Mouse (Mus musculus) heart, postnatal 4 days (tissue): ENCODE data around the gene Tmprss11a. TPM values are rescaled to one million over a fixed set of nuclear protein-coding genes. Genes with fewer than 3 reads are reported as not detected.

Experiments used
- DNase-seq: peaks from one replicate; pipeline ENCODE4 v3.0.0; 2021
- total RNA-seq, 2 experiments: library from RNA; stranded (reverse); gene quantifications; 2 replicates each; pipeline ENCODE4 v1.2.3; 2021

Tmprss11a gene
- total RNA-seq = not detected

DNA sequence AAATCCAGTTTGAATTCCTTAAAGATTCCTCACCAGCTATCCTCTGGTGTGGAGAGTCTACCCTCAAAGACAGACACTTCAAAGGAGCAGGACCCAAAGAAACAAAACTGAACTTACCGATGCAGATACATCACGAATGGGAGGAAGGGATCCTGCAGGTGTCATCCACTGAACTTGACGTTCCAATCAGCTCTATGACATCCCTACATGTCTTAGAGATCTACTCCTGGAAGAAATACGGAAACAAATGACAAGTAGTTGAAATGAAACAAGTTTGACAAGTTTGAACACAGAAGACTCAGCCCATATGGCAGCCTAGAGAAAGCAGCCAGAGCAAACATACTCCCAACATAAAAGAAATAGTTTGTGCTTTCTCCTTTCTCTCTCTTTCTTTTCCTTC lies at the start of gene Tmprss11a:
TSS of gene Tmprss11a (minus strand) at position 101 of the 400 bp plus-strand sequence.
- DNase-seq = no peak

DNA sequence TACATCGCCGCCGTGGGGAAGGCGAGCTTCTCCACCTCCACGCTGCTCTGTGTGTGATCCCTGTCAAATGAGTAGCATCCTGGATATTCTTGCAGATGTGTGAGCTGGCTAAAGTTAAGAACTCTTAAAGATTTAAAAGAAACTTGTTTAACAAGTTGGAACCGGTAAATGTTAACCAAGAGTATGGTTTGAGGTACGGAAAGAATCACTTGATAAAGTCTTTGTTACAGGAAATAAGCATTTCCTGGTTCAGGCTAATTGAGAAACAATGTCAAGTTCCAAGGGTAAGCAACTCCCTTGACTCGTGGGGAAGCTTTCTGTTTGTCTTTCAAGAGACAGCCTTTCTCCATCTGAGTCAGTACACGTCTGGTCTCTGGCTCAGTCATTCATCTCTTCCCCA lies 49.7 kb upstream of the Tmprss11a start, which contains the start of gene Tmprss11g:
TSS of gene Tmprss11g (minus strand) at position 101 of the 400 bp plus-strand sequence.
- no peak for DNase-seq

DNA sequence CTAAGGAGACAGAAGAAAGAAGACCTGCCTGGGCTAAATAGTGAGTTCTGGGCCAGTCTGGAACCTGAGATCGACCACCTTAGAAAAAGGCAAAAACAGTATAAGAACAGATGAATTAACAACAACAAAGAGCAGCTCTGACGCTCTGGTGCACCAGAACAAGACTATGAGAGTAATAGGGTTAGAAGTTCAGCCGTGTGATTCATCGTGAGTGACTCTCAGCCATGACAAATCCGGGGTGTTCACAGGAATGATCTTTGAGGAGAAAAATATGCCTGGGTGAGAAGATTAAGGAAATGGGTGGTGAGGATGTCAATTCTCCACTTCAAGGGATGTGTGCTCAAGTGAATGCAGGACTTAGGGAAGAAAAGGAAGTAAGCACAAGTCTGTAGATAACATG lies 42.7 kb upstream of the Tmprss11a start:
- DNase-seq = no peak

DNA sequence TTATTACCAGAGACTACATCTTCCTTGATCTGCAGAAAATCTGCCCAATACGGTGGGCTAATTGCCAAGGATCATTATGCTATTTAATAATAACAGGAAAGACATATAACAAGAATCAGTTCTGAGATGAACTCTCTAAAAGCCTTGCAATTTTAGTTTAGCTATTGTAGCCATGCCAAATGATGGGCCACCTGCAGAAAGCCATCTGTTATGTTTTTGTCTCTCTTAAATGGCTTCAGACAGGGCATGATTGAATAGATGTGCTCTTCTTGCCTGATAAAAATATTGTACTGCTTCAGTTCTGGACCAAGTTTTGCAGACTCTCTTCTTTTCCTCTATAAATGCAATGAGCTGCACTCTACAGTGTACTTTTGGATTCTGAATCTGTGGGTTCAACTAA lies 24.7 kb upstream of the Tmprss11a start:
- DNase-seq = no peak

DNA sequence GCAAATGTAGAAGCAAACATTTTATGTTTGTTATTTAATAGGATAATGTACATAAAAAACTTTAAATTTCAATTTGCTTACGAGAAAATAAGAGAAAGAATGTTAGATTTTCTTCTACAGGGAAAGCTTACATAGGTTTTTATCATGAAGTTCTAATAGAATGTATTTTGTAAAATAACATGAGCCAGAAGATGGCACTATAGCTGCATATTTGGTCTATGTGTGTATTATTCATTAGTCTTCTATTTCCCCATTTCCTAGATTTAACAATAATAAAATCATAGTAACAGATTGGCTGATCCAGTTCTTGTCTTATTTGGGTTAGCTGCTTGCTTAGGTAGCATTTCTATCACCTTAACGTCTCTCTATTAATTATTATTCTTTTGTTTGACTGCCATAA lies 13.8 kb upstream of the Tmprss11a start:
- no peak for DNase-seq

DNA sequence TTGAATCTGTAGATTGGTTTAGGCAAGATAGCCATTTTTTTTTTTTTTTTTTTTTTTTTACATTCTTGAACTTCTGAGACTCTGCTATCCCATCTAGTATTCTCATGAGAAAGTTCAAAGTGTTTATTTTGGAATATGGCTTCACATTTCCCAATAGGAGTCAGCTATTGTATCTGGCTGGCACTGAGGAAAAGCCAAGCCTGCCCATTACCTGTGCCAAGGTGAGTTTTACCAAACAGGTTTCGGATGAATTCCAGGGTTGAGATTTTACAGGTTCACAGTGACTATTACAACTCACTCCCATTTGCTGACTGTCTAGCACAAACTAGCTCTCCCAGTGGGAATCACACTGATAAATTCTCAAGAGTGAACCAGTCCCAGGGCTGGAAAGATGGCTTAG lies 13.2 kb upstream of the Tmprss11a start:
- DNase-seq = no peak

DNA sequence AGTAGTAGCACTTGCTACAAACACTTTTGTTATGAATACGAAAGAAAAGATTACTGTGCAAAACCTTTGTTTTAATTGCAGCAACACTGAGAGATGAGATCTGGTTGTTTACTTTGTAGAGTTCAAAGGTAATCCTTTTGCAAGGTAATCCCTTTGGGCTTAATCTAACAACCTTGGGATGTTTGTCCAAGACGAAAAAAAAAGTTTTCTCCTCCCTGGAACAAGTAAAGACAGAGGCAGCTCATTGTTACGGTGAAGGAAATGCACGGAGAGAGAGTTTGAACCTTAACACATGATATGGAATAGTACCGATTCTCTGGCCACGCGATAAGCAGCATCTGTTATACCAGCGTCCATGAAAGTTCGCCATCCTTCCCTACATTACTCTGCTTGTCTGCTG lies 5.1 kb upstream of the Tmprss11a start:
- no peak for DNase-seq

DNA sequence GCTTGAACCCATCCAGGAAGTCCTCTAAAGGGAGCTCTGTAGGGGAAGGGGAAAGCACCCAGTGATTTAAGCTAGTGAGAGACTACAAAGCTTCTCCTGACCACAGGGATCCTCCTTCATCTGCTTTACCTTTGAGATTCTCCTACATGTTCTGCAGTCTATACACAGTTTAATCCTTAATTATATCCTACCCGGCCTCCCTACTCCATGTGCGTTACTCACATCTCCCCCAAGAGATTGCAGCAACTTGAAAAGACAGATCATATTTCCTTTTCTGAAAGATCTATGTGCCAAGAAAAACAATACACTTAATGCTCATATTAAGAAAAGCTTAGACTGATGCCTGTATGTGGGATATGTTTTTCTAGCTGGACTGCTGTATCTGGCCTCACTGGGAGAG lies 29.5 kb downstream of the Tmprss11a start:
- DNase-seq = no peak

DNA sequence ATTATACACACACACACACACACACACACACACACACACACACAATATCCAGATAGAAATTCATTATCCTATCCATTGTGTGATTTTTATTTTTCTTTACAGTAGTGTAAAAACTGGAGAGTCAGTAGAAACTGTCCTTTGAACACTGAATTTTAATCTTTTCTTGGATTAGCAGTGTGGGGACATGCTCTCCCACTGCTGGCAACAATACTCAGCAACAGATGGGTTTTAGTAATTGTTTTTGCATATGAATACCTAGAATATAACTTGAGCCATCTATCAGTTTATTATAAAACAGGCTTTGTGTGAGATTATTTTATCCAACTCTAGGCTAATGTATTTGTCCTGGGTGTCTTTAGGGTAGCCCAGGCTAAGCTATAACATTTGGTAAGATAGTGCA lies 30.2 kb downstream of the Tmprss11a start:
- no peak for DNase-seq

DNA sequence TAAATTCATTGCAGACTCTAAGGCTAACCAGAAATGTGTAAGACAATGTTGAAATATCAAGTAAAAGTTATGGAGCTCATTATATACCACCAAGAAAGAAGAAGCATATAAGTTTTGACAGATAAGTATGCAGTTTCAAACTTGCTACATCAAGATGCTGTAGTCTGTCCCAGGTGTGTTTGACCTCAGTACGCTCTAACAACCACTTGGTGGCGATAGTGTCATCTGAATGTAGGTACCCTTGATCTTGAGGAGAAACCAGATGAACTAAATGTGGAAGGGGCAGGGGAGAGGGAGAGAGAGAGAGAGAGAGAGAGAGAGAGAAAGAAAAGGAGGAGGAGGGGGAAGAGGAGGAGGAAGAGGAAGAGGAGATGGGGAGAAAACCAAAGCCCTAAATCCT lies 36.1 kb downstream of the Tmprss11a start:
- peak; percentile 19 for DNase-seq

DNA sequence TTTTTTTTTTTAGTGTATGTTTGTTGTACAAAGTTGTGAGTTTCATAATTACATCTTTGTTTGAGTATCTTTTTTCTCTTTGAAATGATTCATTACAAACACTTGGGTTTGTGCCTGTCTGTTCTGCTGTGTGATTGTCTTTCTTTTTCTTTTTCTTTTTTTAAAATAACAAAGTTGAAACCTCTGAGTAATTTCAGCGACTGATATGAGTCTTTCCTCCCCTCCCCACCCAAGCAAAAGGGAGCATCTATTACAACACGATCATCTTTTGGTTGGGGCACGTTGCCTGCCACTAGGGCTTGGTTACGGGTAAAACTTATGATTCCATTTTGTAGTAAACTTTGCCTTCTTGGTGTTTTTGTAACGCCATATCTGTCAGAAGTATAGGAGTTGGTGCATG lies 37.7 kb downstream of the Tmprss11a start:
- DNase-seq = no peak

DNA sequence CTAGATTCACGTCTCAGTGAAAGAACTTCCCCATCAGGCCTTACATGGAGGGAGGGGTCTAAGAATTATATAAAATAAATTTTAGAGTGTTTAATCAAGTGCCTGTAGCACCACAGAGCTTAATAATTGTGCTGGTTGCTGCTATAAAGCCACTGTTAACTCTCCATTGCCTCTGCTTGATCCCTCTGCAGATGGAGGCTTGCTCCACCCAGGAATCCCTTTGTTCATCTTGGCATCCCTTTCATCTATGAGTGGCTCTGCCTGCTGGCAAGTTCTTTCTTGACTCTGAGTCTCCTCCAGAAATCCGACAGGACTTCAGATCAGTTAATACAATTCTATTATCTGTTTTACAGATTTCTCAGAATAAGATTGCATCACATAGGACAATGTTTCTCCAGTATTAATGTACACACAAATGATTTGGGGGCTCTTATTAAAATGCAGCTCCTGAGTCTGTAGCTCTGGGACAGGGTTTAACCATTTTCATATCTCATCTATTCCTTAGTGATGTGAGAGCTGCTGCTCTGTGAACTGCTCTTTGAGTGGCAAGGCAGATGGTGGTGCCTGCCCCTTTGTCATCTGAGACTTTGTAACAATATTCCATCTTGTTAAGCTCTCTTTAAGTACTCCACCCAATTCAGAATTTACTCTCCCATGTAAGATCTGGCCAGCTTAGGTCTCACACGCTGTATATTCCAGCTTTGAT lies 47.3 kb downstream of the Tmprss11a start:
- DNase-seq = no peak

DNA sequence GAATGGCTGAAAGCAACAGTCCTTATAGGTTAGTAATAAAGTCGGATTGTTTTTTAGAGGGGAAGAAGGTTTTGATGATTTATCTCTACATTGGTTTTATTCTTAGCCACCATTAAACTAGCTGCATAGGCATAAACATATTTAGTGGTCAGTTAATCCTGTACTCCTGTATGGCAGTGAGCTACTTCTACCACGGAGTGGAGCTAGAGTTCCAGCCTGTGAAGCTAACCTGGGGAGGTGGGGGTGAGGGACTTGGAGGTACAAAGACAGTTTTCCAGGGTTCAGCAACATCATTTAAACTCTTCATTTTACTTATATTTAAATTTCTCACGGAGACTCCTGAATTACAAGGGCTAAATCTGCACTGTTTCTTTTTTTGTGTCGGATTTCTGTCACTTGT lies 49.3 kb downstream of the Tmprss11a start:
- DNase-seq = no peak

DNA sequence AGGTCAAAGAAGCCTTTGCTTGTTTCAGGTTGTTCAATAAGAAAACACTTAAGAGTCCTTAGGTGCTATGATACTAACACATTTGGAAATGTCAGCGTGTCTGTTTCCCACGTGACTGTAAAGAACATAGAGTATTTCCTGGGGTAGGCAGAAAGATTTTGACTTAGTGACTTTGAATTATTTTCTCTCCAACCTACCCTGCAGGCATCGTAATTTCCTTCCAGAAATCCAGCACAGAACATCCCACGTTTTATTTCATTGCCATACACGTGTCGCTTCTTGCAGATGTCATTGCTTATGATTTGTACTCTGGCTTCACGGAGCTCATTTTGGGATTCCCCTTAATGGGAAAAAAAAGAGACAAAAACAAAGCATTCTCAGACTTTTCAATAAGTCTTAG lies 54.5 kb downstream of the Tmprss11a start:
- DNase-seq = no peak

DNA sequence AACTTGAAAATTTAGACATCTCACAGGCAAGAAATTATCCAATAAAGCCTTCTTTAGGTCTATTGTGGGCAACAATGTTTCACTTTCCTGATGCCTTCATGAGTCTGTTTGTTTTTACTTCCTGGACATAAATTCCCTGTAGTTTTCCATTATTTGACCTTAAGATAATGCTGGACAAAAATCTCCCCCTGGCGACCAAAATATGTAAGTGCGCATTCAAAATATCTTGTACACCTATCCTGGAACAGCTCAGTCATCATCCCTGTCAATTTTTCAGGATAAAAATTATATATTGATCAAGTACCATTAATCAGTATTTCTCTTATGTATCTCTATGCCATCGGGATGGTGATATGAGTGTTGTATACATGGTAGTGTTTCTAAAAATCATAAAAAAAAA lies 58.0 kb downstream of the Tmprss11a start:
- peak; percentile 22 for DNase-seq

DNA sequence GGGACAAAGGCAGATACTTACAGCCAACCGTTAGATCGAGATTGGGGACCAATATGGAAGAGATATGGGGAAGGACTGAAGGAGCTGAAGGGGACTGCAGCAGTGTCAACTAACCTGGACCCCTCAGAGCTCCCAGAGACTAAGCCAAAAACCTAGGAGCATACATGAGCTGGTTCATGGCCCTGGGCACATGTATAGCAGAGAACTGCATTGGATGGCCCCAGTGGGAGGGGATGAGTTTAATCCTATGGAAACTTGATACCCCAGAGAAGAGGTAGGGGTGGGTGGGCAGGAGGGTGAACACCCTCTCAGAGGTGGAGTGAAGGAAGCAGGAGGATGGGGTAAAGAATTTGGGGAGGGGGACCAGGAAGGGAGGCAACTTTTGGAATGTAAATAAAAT lies 60.8 kb downstream of the Tmprss11a start:
- DNase-seq = no peak

DNA sequence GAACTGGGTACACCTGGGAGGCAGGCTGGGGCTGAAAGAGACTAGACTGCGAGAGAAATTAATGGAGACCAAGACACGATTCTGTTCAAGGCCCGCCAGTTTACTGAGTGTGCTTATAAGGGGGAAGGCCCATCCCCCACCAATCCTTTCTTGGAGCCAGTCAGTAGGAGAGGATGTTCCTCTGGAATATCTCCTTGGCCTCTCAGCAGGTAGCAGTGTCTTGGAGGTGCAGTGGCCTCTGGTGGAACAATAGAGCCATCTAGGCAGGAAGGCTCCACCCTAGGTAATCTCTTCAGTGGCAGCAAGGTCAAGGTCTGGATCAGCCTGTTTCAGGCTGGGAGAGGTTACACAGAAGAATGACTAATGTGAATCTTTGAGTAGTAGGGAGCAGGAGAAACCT lies 61.6 kb downstream of the Tmprss11a start:
- no peak for DNase-seq

DNA sequence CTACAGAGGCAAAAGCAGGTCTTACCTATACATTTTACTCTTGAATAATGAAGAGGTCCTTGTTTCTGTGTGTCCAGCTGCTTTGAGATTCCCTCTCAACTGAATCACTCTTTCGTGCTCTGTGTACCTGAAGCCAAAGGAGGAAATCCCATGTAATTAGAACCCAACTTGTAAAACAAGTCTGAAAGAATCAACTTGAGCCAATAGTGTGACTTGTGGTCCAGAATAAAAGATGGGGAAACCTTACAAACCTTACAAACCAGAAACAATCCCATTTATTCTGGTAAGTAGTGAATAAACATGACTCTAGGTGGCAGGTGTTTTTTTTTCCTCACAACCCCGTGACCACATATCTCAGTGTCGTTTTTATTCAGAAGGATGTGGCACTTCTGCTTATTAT lies 95.5 kb downstream of the Tmprss11a start, which contains the start of gene Tmprss11d:
TSS of gene Tmprss11d (minus strand) at position 101 of the 400 bp plus-strand sequence.
- DNase-seq = no peak

Other genes with a start within 250 kb of the Tmprss11a start
- not detected for gene Tmprss11c, start 179.7 kb downstream of the Tmprss11a start, total RNA-seq
- not detected for gene Tmprss11d, start 95.6 kb downstream of the Tmprss11a start, total RNA-seq
- gene Tmprss11g, start 49.6 kb upstream of the Tmprss11a start, total RNA-seq = not detected
- not detected for gene Tmprss11f, start 163.4 kb upstream of the Tmprss11a start, total RNA-seq
- not detected for gene Tmprss11b, start 207.4 kb upstream of the Tmprss11a start, total RNA-seq